Comparison of ENCODE assay signal across 12 mouse cellular contexts in the genomic region with DNA sequence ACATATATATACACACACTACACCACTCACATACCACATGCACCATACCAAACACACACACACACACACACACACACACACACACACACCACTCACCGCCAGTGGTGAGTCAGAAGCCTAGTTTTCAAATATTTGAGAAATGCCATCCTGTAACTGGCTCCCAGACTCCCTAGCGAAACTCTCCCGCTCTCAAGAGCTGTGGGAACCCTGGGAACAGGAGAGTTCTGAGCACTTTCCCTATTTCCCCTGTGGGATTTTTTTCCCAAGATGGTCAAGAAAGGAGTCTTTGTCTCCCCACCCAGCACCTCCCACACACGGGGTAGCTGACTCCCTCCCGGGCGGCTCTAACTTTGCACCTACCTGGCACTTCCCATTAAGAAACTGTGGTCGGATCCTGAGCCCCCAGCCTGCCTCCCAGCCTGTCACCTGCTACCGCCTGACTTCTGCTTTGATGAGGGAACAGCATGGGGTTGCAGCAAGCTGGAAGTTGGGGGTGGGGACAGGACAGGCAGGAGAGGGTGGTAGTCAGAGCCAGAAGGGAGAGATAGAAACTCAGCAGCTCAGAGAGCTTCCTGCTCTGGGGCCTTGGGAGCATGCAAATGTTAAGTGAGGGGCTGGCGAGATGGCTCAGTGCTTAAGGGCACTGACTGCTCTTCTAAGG. TPM values are rescaled to one million over a fixed set of nuclear protein-coding genes. Genes with fewer than 3 reads are reported as not detected.
DNase-seq lines count a peak whose midpoint lies in the region; ATAC-seq and TF ChIP-seq lines count a peak whose summit lies in the region.
"Had no signal": no experiment of that assay in that cellular context is flagged by ENCODE, and none has a peak within 500 bp of the region (broad histone marks: within the 10 kb centered on the region; RNA-seq: fewer than 3 reads in every experiment).

No protein-coding gene starts in this region.

- no peaks in the 10 kb centered on the region for H3K9me3 ChIP-seq in hindbrain, embryonic 10.5 days
- no peaks in the 10 kb centered on the region for H3K9me3 ChIP-seq in hindbrain, embryonic 11.5 days (ENCODE audit: control insufficient read depth, low read length)
- H3K9me3 ChIP-seq in embryonic facial prominence, embryonic 13.5 days, result no peaks in the 10 kb centered on the region
- no peaks in the 10 kb centered on the region for H3K9me3 ChIP-seq in stomach, postnatal 0 days (ENCODE audit: control insufficient read depth, low read length)
- H3K9me3 ChIP-seq in midbrain, embryonic 11.5 days (ENCODE audit: control insufficient read depth, low read length), result no peaks in the 10 kb centered on the region
- H3K9me3 ChIP-seq: midbrain, embryonic 12.5 days had no signal

- no peak overlapping the region for H3K4me3 ChIP-seq in hindbrain, embryonic 10.5 days
- no peak overlapping the region for H3K4me3 ChIP-seq in hindbrain, embryonic 11.5 days (ENCODE audit: low read depth, low read length)
- H3K4me3 ChIP-seq in embryonic facial prominence, embryonic 13.5 days, result no peak overlapping the region
- no peak overlapping the region for H3K4me3 ChIP-seq in stomach, postnatal 0 days (ENCODE audit: low read depth, low read length)
- H3K4me3 ChIP-seq in midbrain, embryonic 11.5 days (ENCODE audit: low read depth, low read length), result no peak overlapping the region
- H3K4me3 ChIP-seq: midbrain, embryonic 12.5 days had no signal

- no peak for ATAC-seq in hindbrain, embryonic 11.5 days (ENCODE audit: low FRiP score)
- no peak for ATAC-seq in embryonic facial prominence, embryonic 13.5 days (ENCODE audit: insufficient number of reproducible peaks, insufficient read depth, low FRiP score, low TSS enrichment, low read depth)
- ATAC-seq in stomach, postnatal 0 days (ENCODE audit: low FRiP score, low TSS enrichment), result peak; percentile 82
- no peak for ATAC-seq in midbrain, embryonic 11.5 days (ENCODE audit: low FRiP score)

- DNase-seq in hindbrain, embryonic 10.5 days (ENCODE audit: low spot score), result no peak
- DNase-seq in hindbrain, embryonic 11.5 days (ENCODE audit: low spot score), result no peak
- DNase-seq in testis, postnatal 10 days (ENCODE audit: low spot score), result peak; percentile 57
- no peak for DNase-seq in testis, postnatal 14 days (ENCODE audit: low spot score)
- peak; percentile 77 for DNase-seq in stomach, postnatal 0 days (ENCODE audit: low spot score)
- DNase-seq in spleen, postnatal 10 days (ENCODE audit: low spot score in 2 of 2), result no peak
- DNase-seq in midbrain, embryonic 11.5 days (ENCODE audit: low spot score, missing footprints), result no peak
- DNase-seq: kidney, postnatal 36 days; spleen, adult 18-20 months had no signal

- TF ChIP-seq CTCF in stomach, postnatal 0 days (IDR thresholded peaks at IDR 0.05; ENCODE audit: low read depth), result no peak

- no peak overlapping the region for H3K9ac ChIP-seq in hindbrain, embryonic 11.5 days (ENCODE audit: low read depth, low read length)
- peak overlapping the region; percentile 41; the same call in 1 of the 2 replicates for H3K9ac ChIP-seq in embryonic facial prominence, embryonic 13.5 days
- no peak overlapping the region for H3K9ac ChIP-seq in stomach, postnatal 0 days (ENCODE audit: low read length)
- H3K9ac ChIP-seq in midbrain, embryonic 11.5 days (ENCODE audit: low read length), result no peak overlapping the region
- H3K9ac ChIP-seq: midbrain, embryonic 12.5 days had no signal

- H3K27me3 ChIP-seq in hindbrain, embryonic 10.5 days (ENCODE audit: insufficient read depth, poor library complexity, severe bottlenecking), result no peaks in the 10 kb centered on the region
- no peaks in the 10 kb centered on the region for H3K27me3 ChIP-seq in hindbrain, embryonic 11.5 days (ENCODE audit: control insufficient read depth, insufficient read depth, low read length)
- no peaks in the 10 kb centered on the region for H3K27me3 ChIP-seq in embryonic facial prominence, embryonic 13.5 days
- H3K27me3 ChIP-seq in stomach, postnatal 0 days (ENCODE audit: control insufficient read depth, insufficient read depth, low read length), result no peaks in the 10 kb centered on the region
- no peaks in the 10 kb centered on the region for H3K27me3 ChIP-seq in midbrain, embryonic 11.5 days (ENCODE audit: control insufficient read depth, insufficient read depth, low read length)

- H3K4me2 ChIP-seq in hindbrain, embryonic 11.5 days (replicated peaks; ENCODE audit: low read depth, low read length), result no peak overlapping the region; the same call in 1 of the 2 replicates
- H3K4me2 ChIP-seq in embryonic facial prominence, embryonic 13.5 days, result no peak overlapping the region
- no peak overlapping the region; the same call in 1 of the 2 replicates for H3K4me2 ChIP-seq in stomach, postnatal 0 days (replicated peaks; ENCODE audit: low read depth)
- no peak overlapping the region for H3K4me2 ChIP-seq in midbrain, embryonic 11.5 days
- H3K4me2 ChIP-seq: midbrain, embryonic 12.5 days had no signal

- peak overlapping the region; percentile 53 for H3K27ac ChIP-seq in hindbrain, embryonic 10.5 days
- H3K27ac ChIP-seq in hindbrain, embryonic 11.5 days (ENCODE audit: low read depth, low read length), result no peak overlapping the region
- H3K27ac ChIP-seq in embryonic facial prominence, embryonic 13.5 days, result no peak overlapping the region
- peak overlapping the region; percentile 20; the same call in 1 of the 2 replicates for H3K27ac ChIP-seq in stomach, postnatal 0 days (replicated peaks)
- H3K27ac ChIP-seq in midbrain, embryonic 11.5 days (ENCODE audit: low read depth, low read length), result no peak overlapping the region
- H3K27ac ChIP-seq: midbrain, embryonic 12.5 days had no signal

- TF ChIP-seq EP300 in stomach, postnatal 0 days (optimal IDR thresholded peaks at IDR 0.05), result no peak

- H3K4me1 ChIP-seq in hindbrain, embryonic 10.5 days (replicated peaks), result peaks cover 25% of the 10 kb centered on the region
- no peaks in the 10 kb centered on the region; the same call in 1 of the 2 replicates for H3K4me1 ChIP-seq in hindbrain, embryonic 11.5 days (replicated peaks; ENCODE audit: control insufficient read depth, insufficient read depth, low read length)
- H3K4me1 ChIP-seq in embryonic facial prominence, embryonic 13.5 days, result peaks cover 9% of the 10 kb centered on the region
- H3K4me1 ChIP-seq in stomach, postnatal 0 days (replicated peaks; ENCODE audit: control insufficient read depth, insufficient read depth), result 0 out of 2 replicates have a peak, but pooled peaks cover 2% of the 10 kb centered on the region
- no peaks in the 10 kb centered on the region for H3K4me1 ChIP-seq in midbrain, embryonic 11.5 days (ENCODE audit: control insufficient read depth, insufficient read depth, low read length)

- 21% methylated on average over 9 of the region's 9 CpGs for WGBS in hindbrain, embryonic 10.5 days
- 26% methylated on average over 9 of the region's 9 CpGs for WGBS in hindbrain, embryonic 11.5 days
- 10% methylated on average over 9 of the region's 9 CpGs for WGBS in embryonic facial prominence, embryonic 13.5 days
- WGBS in stomach, postnatal 0 days, result 16% methylated on average over 9 of the region's 9 CpGs
- WGBS in midbrain, embryonic 11.5 days, result 28% methylated on average over 9 of the region's 9 CpGs

- no peaks in the 10 kb centered on the region for H3K36me3 ChIP-seq in hindbrain, embryonic 10.5 days
- H3K36me3 ChIP-seq in hindbrain, embryonic 11.5 days (ENCODE audit: control insufficient read depth, insufficient read depth, low read length), result no peaks in the 10 kb centered on the region
- H3K36me3 ChIP-seq in embryonic facial prominence, embryonic 13.5 days, result no peaks in the 10 kb centered on the region
- H3K36me3 ChIP-seq in stomach, postnatal 0 days (ENCODE audit: control insufficient read depth, insufficient read depth, low read length), result no peaks in the 10 kb centered on the region
- H3K36me3 ChIP-seq in midbrain, embryonic 11.5 days (ENCODE audit: control insufficient read depth, insufficient read depth, low read length), result no peaks in the 10 kb centered on the region
- H3K36me3 ChIP-seq: midbrain, embryonic 12.5 days had no signal

RNA-seq across cellular contexts. Expression of a gene that starts 11.3 kb away (rescaled TPM):
- 35.7 and 40.3 TPM in 2 replicates for polyA plus RNA-seq in hindbrain, embryonic 10.5 days (2016; fragmentation: Nextera tagmentation; extraction: Ambion mirVana)
- 13.6 and 15.9 TPM in 2 replicates for polyA plus RNA-seq in hindbrain, embryonic 11.5 days (2014; fragmentation: Nextera tagmentation; extraction: Ambion mirVana)
- polyA plus RNA-seq in embryonic facial prominence, embryonic 13.5 days (2015; fragmentation: Nextera tagmentation; extraction: Ambion mirVana), result 22.4 and 22.5 TPM in 2 replicates
- polyA plus RNA-seq in stomach, postnatal 0 days (2015; fragmentation: Nextera tagmentation; extraction: Ambion mirVana), result 5.6 and 5.7 TPM in 2 replicates
- 15.3 and 17.3 TPM in 2 replicates for polyA plus RNA-seq in midbrain, embryonic 11.5 days (2014; fragmentation: Nextera tagmentation; extraction: Ambion mirVana)

RNA-seq across cellular contexts. Expression of a gene that starts 23.2 kb away (rescaled TPM):
- 0.12 and 0.24 TPM in 2 replicates for polyA plus RNA-seq in hindbrain, embryonic 10.5 days (2016; fragmentation: Nextera tagmentation; extraction: Ambion mirVana)
- polyA plus RNA-seq in hindbrain, embryonic 11.5 days (2014; fragmentation: Nextera tagmentation; extraction: Ambion mirVana), result 0.12 TPM in 1 of 2 replicates, not detected in the other
- polyA plus RNA-seq in embryonic facial prominence, embryonic 13.5 days (2015; fragmentation: Nextera tagmentation; extraction: Ambion mirVana), result 0.15 and 0.25 TPM in 2 replicates
- 0.05 TPM in 1 of 2 replicates, not detected in the other for polyA plus RNA-seq in stomach, postnatal 0 days (2015; fragmentation: Nextera tagmentation; extraction: Ambion mirVana)
- polyA plus RNA-seq in midbrain, embryonic 11.5 days (2014; fragmentation: Nextera tagmentation; extraction: Ambion mirVana), result 0.10 TPM in 1 of 2 replicates, not detected in the other
- polyA plus RNA-seq: limb, embryonic 11.5 days; midbrain, embryonic 12.5 days had no signal

RNA-seq across cellular contexts. Expression of a gene that starts 57.9 kb away (rescaled TPM):
- 76.8 and 86.0 TPM in 2 replicates for polyA plus RNA-seq in hindbrain, embryonic 10.5 days (2016; fragmentation: Nextera tagmentation; extraction: Ambion mirVana)
- polyA plus RNA-seq in hindbrain, embryonic 11.5 days (2014; fragmentation: Nextera tagmentation; extraction: Ambion mirVana), result 36.1 and 51.4 TPM in 2 replicates
- 63.3 and 67.6 TPM in 2 replicates for polyA plus RNA-seq in embryonic facial prominence, embryonic 13.5 days (2015; fragmentation: Nextera tagmentation; extraction: Ambion mirVana)
- 41.5 and 47.7 TPM in 2 replicates for polyA plus RNA-seq in stomach, postnatal 0 days (2015; fragmentation: Nextera tagmentation; extraction: Ambion mirVana)
- polyA plus RNA-seq in midbrain, embryonic 11.5 days (2014; fragmentation: Nextera tagmentation; extraction: Ambion mirVana), result 30.4 and 32.6 TPM in 2 replicates

Comparison
In these comparisons a context has a peak if more than half of its experiments do, and no peak if none do; other contexts are left out.
1. DNase-seq: peak in testis, postnatal 10 days (single experiment) and stomach, postnatal 0 days (single experiment); none in hindbrain, embryonic 10.5 days (single experiment), hindbrain, embryonic 11.5 days (single experiment), testis, postnatal 14 days (single experiment), spleen, postnatal 10 days (0 of 2) and midbrain, embryonic 11.5 days (single experiment).
2. H3K27ac ChIP-seq: peak in hindbrain, embryonic 10.5 days (single experiment) and stomach, postnatal 0 days (single experiment); none in hindbrain, embryonic 11.5 days (single experiment), embryonic facial prominence, embryonic 13.5 days (single experiment) and midbrain, embryonic 11.5 days (single experiment).